Mouse (Mus musculus): ENCODE results near the gene Ebf3. TPM values are rescaled to one million over a fixed set of nuclear protein-coding genes. Genes with fewer than 3 reads are reported as not detected.

Gene Ebf3
- total RNA-seq, 2 experiments from 2014 or later = 0.30 to 0.63 TPM

DNA sequence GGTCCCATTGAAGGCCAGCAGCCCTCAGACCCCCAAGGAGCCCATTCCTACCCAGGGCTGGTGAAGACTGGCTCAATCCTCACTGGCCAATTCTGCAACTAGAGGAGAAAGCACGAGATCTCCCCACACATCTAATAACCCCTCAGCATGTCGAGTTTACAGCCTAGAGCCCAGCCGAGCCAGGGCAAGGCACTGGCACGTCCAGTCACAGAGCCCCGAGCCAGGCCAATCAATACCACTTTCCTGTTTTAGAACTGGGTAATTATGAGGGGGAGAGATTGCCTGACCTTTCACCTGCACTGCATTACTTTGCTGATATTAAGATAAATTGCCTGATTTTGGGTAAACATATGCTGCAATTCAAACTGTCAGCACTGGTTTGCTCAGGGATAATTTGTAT lies 105.7 kb downstream of the Ebf3 start:
- DNase-seq (ENCODE audit: low spot score in 2 of 2) = no peak

DNA sequence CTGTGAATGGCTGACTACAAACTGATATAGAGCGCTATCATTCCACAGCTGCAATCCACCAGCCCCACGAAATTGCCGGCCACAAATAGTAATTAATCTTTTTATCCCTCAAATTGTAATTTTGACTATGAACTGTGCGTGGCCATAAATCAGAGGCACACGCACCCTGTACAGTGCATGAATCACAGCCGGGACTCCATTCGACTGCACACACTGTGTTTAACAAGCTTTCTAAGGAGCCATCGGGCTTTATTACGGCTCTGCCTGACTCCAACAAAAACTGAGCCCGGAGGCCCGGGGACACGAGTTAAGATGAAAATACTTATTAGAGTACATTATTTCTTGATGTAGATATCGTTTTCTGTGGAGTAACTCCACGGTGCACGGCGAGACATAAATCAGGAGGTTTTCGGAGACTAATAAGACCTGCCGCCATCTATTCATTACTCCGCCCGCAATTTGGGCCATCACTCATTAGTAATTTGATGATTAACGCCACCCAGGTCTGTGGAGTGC lies 107.4 kb downstream of the Ebf3 start:
- DNase-seq (ENCODE audit: low spot score in 2 of 2) = no peak

DNA sequence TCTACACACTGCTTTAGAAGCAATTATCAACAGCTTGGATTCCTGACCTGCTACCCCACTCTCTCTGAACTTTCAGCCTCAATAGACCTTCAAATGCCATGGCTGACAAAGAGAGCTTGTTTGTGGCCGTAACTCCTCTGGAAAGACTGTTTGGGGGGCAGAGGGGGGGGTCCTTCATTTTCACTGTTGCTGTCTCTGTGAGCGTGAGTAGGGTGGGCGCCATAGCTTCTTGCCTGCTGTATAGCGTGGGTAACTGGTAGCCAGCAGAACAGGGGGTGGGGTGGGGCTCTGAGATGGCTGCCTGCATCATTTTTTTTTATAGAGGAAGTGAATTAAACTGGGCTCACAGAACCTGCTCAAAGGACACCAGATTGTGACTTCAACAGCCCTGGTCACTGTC lies 114.7 kb downstream of the Ebf3 start:
- no peak for DNase-seq (ENCODE audit: low spot score in 2 of 2)

DNA sequence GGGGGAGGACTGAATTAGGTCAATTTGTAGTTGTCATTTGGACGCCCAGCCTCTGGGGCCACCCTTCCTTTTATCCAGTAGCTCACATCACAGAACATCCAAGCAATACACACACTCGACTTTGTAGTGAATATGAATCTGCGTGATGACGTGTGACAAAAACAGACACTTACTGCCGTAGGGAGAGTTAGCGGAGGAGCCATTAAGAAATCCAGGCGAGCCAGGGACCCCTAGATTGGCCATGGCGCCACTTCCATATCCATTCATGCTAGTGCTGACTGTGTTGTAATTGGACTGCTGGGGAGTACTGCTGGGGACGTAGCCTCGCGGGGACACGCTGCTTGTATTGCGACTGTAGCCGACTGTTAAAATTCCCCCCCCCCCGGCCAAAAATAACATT lies 115.3 kb downstream of the Ebf3 start:
- no peak for DNase-seq (ENCODE audit: low spot score in 2 of 2)

DNA sequence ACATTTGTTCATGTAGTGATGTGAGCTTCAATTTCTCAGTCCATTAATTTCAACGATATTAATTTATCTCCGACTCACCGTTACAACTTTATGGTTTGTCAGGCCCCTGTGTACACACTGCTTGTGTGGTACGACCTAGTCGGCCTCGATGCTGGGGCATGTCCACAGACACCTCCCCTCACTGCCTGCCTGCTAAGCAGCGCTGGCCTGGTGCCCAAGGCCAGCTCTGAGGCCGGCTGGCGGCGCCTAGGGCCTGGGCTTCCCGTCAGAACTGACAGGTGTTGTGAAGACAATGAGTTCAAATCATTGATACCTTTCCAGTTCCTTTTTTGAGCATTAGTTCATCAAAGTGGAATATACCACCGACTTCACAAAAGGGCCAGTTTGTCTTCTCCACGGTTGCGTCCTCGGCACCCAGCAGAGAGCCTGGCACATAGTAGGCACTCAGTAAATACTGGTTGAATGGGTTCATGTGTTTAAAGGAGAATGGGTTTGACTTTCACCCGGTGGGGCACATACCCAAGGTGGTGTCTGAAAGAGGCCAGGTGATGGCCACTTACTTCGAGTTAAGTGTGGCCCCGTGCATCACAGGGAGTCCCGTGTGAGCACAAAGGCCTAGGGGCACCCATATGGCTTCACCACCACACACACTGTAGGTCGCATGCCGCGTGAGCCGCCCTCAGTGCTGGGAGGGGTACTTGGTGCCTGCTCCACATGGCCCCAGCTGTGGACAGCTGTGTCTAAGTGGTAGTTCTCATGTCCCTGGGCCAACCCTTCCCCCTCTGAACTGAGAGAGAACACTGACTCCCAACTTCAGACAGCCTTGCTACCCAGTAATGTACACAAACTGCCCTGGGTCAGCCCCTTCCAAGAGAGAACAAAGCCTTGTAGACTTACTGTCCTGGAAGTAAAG lies 116.9 kb downstream of the Ebf3 start:
- no peak for DNase-seq (ENCODE audit: low spot score in 2 of 2)

DNA sequence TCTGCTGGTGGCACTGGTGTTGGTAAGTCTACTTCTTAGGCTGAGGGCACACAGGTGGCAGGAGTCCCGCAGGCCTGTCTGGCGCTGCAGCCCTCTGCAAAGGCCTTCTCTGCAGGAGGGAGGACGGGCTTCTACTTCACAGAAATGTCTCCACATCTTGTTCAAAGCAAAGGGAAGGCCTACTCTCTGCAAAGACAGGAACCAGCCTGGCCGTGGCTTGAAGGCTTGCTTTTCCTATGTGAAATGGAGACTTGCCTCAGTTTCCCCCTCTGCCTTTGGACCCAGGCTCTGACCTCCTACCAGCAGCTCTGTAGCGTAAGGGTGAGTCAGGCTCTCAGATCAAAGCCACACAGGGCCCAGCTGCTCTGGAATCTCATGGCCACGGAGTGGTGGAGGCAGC lies 117.7 kb downstream of the Ebf3 start:
- DNase-seq (ENCODE audit: low spot score in 2 of 2) = no peak

DNA sequence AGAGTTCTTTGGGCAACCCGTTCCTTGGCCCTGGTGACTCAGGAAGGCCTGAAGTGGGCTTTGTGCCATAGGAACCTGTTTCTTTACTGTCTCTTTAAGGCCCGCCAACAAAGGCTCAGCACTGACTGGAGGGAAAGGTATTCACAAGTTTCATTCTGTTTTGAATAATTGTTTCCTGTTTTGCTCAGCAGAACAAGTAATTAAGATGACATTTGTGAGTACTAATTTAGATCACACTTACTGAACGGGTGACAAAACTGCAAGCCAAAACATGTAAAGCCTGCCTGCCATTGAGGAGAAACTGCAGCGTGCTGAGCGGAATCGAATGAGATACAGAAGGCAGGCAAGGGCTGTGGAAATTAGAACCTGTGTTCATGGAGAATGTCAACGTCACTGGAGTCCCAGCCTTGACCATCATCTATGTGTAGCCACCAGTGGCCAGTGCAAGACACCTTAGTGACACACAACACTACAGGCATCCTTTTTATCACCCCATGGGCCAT lies 121.4 kb downstream of the Ebf3 start:
- no peak for DNase-seq (ENCODE audit: low spot score in 2 of 2)

DNA sequence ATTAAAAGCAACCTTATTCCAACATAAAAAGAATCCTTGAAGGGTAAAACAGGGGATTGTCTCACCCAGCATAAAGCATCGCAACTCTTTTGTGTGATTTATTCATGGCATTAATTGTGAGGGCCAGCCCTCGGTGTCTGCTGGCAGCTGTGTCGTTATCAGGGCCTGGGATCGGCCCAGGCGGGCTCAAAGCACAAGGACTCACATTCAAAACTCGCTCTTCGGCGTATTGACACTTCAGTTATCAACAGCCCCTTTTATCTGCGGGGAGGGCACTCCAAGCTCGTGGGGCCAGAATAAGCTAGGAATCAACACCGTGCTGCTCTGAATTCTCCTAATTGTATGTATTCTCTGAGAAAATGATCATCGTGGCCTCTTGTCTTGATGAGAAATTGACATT lies 122.4 kb downstream of the Ebf3 start:
- DNase-seq (ENCODE audit: low spot score in 2 of 2) = no peak

DNA sequence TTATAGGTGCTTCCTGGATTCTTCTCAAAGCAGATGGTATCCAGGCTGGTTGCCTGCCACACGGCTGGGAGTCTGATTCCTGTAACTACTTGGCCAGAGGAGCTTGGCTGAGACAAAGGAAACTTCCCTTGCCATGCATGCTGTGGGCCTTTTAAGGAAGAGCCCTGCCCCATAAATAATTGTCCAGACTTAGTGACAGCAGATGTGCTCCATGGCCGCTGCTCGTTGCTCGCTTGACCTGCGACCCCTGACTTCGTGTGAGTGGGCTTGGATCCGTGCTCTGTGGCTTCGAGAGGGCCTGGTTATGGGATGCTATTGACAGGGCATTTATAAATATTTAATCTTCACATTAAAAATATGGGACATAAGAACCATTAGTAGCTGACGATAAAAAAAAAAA lies 142.0 kb downstream of the Ebf3 start:
- no peak for DNase-seq (ENCODE audit: low spot score in 2 of 2)

DNA sequence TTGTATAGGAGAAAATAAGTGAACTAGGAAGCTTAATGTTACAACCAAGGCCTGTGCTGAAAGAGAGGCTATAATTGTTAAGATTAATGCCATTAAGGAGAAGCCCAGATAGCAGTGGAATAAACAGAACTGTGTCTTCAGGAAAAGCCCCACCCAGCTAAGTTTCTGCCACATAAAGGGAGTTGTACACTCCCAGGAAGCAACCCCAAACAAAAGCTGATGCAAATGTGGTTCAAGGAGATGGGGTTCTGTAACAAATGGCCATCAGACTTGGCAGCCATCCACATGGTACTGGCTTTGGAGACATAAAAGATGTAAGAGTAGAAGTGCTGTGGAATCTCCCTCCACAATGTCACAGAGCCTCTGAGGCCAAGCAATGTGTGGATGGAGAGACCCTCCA lies 155.2 kb downstream of the Ebf3 start:
- no peak for DNase-seq (ENCODE audit: low spot score in 2 of 2)

DNA sequence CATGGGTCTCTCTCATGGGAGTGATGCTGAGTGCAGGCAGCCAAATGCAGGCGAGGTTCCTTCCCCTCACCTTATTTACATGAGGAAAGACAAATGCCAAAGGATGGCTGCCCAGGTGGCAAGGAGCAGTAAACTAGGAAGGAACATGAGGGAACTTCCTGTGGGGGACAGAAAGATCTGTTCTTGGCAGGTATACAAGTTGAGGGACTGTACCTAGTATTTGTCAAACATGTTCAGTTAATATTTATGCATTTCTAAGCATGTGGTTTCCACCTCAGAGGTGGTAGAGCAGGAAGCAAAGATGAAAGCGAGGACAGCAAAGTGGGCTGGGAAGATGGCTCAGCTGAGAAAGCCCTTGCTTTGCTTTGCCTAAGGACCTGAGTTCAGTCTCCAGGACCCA lies 159.6 kb downstream of the Ebf3 start:
- DNase-seq (ENCODE audit: low spot score in 2 of 2) = no peak

DNA sequence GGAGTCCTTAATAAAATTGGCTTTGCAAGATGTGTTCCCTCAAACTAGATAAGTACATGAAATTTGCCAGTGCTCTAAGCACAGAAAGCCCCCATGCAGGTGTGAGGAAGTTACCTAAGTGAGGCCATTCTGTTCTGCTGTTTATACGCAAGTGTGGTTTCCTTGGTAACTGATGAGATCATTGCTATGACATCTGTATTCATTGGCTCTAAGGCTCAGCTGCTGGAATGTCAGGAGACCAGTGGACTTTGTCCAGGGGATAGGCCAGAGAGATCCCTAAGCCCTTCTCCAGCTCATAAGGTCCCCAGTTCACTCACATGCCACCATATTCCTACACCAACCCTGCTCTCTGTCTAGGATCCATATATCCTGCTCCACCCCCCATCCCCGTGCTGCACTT lies 162.4 kb downstream of the Ebf3 start:
- DNase-seq (ENCODE audit: low spot score in 2 of 2) = no peak

DNA sequence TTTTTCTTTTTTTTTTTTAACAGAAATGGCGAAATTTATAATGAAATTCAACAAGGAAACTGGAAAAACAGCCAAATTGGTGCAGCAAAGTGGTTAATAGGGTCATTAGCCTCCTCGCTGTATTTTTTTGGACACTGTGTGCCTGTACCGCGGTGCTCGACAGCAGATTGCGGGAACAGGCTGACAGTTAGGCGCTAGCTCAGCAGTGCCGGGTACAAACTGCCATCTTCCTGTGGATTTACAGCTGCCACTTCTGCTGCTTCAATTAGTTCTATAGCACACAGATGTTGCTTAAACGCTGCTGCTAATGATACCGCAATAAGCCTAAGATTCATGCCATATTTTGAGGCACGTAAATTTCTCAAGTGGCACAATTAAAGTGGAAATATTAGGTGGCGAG lies 167.1 kb downstream of the Ebf3 start:
- no peak for DNase-seq (ENCODE audit: low spot score in 2 of 2)

Other genes starting within 250 kb of the Ebf3 start
- gene 9430038I01Rik, start 96.3 kb upstream of the Ebf3 start, total RNA-seq (2021) = 1 to 10 TPM; 3.1 to 4.3 TPM
- gene Glrx3, start 123.2 kb upstream of the Ebf3 start, total RNA-seq (2021) = 100 to 1,000 TPM in 1 of 2 experiments, 10 to 100 TPM in 1; 97.6 to 100 TPM

Measured in left cerebral cortex, adult 18-20 months (tissue).